Mouse (Mus musculus) frontal cortex, adult (tissue): ENCODE measurements around the gene Olfr1302.

Experiments used
- ATAC-seq: cut with Nextera tagmentation; 2 replicates; pipeline ENCODE4 v1.9.2; 2017; ENCODE audit warnings: mild to moderate bottlenecking, moderate library complexity, mixed read lengths; ENCODE audit not compliant: low TSS enrichment

Olfr1302 gene

GRCm38 (mm10) chr2:111777129-111777528 lies at the start of gene Olfr1302:
Gene Olfr1302, plus strand, starts transcription at chr2:111777429.
- no peak for ATAC-seq

- no peak for ATAC-seq
These were observed 26.5 kb upstream of the Olfr1302 start, which contains the start of gene Olfr1301 for GRCm38 (mm10) chr2:111750706-111751105. Gene Olfr1301, plus strand, starts transcription at chr2:111751006.

GRCm38 (mm10) chr2:111812936-111813335 lies 35.7 kb downstream of the Olfr1302 start:
- ATAC-seq, result no peak

GRCm38 (mm10) chr2:111820240-111820639 lies 43.0 kb downstream of the Olfr1302 start, which contains the start of gene Olfr1303:
Gene Olfr1303, minus strand, starts transcription at chr2:111820340.
- ATAC-seq, result no peak
